Mouse (Mus musculus): ENCODE results near the gene Gtdc1. TPM values are rescaled to one million over a fixed set of nuclear protein-coding genes. Genes with fewer than 3 reads are reported as not detected.
"Not testable (repeated sequence)": the region's sequence is repeated elsewhere in the genome, so short reads cannot be mapped to it uniquely, and the experiment has no call there.

Gene Gtdc1
- polyA plus RNA-seq, 1 experiment from 2014 or later, result 15.6 TPM

DNA sequence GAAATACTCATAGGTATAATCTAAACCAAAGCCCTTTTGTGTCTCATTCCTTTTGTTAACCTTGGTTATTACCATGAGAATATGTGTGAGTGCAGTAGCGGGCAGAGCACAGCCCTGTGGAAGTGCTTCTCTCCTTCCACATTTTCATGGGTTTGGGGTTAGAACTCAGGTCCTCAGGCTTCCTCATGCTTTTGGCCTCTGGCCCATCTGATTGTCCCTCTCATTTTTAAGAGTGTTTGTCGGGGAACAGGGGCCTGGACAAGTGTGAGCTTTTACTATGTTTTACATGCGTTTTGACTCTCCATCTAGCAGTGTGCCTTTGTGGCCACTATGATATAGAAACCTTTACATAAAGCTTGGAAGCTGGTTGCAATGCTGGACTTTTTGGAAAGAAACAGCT, 296.4 kb downstream of the Gtdc1 start:
- H3K27ac ChIP-seq (replicated peaks), result no peak overlapping the region
- no peak overlapping the region for H3K4me3 ChIP-seq
- peaks cover 21% of the 10 kb centered on the region for H3K4me1 ChIP-seq (replicated peaks)
- H3K4me2 ChIP-seq, result no peak overlapping the region
- no peaks in the 10 kb centered on the region for H3K9me3 ChIP-seq
- H3K36me3 ChIP-seq, result no peaks in the 10 kb centered on the region
- H3K9ac ChIP-seq, result no peak overlapping the region
- WGBS, result 75% methylated on average over 3 of the region's 3 CpGs
- H3K27me3 ChIP-seq, result no peaks in the 10 kb centered on the region
- no peak for ATAC-seq (ENCODE audit: low read depth)

DNA sequence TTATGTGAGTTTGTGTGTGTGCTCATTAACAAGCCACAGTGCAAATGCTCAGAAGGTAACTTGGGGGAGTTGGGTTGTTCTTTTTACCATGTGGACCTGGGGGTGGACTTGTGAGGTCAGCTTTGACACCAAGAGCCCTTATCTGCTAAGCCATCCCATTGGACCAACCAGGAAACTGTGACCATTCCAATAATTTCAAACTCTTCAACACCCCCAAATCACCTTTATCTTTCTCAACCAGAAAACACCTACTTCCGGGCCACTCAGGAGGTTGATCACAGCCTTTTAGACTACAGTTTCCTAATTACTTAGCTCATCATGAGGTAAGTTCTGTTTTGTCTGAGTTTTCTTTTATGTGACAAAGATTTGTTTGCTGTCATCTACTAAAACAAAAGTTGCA, 298.7 kb downstream of the Gtdc1 start:
- no peaks in the 10 kb centered on the region for H3K36me3 ChIP-seq
- ATAC-seq (ENCODE audit: low read depth), result no peak
- no peaks in the 10 kb centered on the region for H3K9me3 ChIP-seq
- H3K4me3 ChIP-seq, result no peak overlapping the region
- no peaks in the 10 kb centered on the region for H3K27me3 ChIP-seq
- no peak overlapping the region for H3K9ac ChIP-seq
- WGBS, result 86% methylated on average over 1 of the region's 1 CpGs
- H3K4me2 ChIP-seq, result no peak overlapping the region
- H3K27ac ChIP-seq (replicated peaks), result no peak overlapping the region
- peaks cover 23% of the 10 kb centered on the region for H3K4me1 ChIP-seq (replicated peaks)

DNA sequence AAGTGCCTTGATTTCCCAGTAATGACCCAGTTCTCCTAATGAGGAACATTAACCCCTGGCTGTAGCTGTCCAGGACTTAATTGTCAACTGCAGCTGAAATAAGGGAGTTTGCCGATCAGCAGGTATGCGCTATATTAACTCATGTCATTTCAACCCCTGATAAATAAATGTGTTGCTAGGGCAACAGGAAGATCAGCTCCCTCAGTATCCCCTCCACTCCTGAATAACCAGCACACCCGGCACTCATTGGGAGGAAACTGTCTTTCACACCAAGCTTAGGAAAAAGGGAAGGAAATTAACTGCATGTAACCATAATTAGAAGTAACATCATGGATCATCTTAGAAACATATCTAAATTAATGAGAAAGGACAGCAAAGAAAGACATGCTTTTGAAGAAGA, 302.3 kb downstream of the Gtdc1 start:
- H3K27me3 ChIP-seq, result no peaks in the 10 kb centered on the region
- H3K36me3 ChIP-seq, result no peaks in the 10 kb centered on the region
- H3K4me2 ChIP-seq, result no peak overlapping the region
- H3K4me1 ChIP-seq (replicated peaks), result peaks cover 6% of the 10 kb centered on the region; the same call in 1 of the 2 replicates
- no peak overlapping the region for H3K4me3 ChIP-seq
- WGBS, result 63% methylated on average over 3 of the region's 3 CpGs
- no peak for ATAC-seq (ENCODE audit: low read depth)
- H3K9me3 ChIP-seq, result no peaks in the 10 kb centered on the region
- no peak overlapping the region for H3K9ac ChIP-seq
- no peak overlapping the region for H3K27ac ChIP-seq (replicated peaks)

DNA sequence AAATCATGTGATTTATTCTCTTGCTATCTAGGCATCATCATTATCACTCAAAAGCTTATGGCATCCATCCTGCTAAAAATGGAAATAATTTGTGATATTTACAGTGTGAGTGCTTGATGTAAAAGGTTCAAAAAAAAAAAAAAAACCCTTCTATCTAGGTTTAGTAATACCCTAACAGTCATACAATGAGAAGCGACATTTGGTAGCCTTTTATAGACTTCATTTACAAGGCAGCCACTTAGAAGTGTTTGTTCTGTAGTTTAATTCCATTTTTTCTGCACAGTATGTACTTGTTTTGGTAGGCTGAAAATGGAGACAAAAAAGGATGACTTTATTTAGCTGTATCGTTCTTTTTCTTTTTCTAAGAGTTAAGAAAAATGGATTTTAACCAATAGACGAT, 305.0 kb downstream of the Gtdc1 start:
- H3K4me2 ChIP-seq, result no peak overlapping the region
- H3K27ac ChIP-seq (replicated peaks), result no peak overlapping the region
- H3K4me3 ChIP-seq, result no peak overlapping the region
- H3K27me3 ChIP-seq, result no peaks in the 10 kb centered on the region
- WGBS, result 92% methylated on average over 3 of the region's 3 CpGs
- ATAC-seq (ENCODE audit: low read depth), result no peak
- H3K9ac ChIP-seq, result no peak overlapping the region
- H3K9me3 ChIP-seq, result no peaks in the 10 kb centered on the region
- peaks cover 6% of the 10 kb centered on the region; the same call in 1 of the 2 replicates for H3K4me1 ChIP-seq (replicated peaks)
- H3K36me3 ChIP-seq, result no peaks in the 10 kb centered on the region

DNA sequence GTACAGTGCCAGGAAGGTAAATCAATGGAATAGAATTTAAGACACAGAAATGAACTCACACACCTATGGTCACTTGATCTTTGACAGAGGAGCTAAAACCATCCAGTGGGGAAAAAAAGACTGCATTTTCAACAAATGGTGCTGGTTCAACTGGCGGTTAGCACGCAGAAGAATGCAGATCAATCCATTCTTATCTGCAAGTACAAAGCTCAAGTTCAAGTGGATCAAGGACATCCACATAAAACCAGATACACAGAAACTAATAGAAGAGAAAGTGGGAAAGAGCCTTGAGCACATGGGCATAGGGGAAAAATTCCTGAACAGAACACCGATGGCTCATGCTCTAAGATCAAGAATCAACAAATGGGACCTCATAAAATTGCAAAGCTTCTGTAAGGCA, 327.8 kb downstream of the Gtdc1 start:
- not testable (repeated sequence) for H3K4me3 ChIP-seq; H3K9me3 ChIP-seq; H3K36me3 ChIP-seq; H3K27ac ChIP-seq (replicated peaks); H3K4me2 ChIP-seq; H3K9ac ChIP-seq; H3K27me3 ChIP-seq; H3K4me1 ChIP-seq (replicated peaks); ATAC-seq (ENCODE audit: low read depth)
- 95% methylated on average over 3 of the region's 3 CpGs for WGBS

DNA sequence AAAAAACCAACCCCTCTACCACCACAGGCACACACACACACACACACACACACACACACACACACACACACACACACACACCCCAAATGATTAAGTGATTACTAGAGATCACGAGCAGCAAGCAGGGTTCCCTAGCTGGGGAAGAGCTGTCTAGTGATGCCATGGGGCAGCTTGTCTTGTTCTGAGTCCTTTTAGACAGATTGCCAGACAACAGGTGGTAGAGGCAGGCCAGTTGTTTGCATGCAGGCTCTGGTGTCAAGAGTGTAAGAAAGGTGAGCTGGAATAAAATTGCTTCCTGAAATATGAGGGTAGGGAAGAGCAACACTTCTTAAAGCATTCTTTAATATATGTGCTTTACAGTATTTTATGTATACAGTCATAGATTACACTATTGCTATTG, 333.2 kb downstream of the Gtdc1 start:
- Histone ChIP-seq H3K9me3 (no peaks in the 10 kb centered on the region), H3K36me3 (no peaks in the 10 kb centered on the region), H3K4me1 (replicated peaks) (no peaks in the 10 kb centered on the region), H3K4me3 (no peak overlapping the region), H3K27ac (replicated peaks) (no peak overlapping the region), H3K9ac (no peak overlapping the region), H3K27me3 (no peaks in the 10 kb centered on the region), H3K4me2 (no peak overlapping the region)
- WGBS, result 83% methylated on average over 1 of the region's 1 CpGs
- ATAC-seq (ENCODE audit: low read depth), result no peak

DNA sequence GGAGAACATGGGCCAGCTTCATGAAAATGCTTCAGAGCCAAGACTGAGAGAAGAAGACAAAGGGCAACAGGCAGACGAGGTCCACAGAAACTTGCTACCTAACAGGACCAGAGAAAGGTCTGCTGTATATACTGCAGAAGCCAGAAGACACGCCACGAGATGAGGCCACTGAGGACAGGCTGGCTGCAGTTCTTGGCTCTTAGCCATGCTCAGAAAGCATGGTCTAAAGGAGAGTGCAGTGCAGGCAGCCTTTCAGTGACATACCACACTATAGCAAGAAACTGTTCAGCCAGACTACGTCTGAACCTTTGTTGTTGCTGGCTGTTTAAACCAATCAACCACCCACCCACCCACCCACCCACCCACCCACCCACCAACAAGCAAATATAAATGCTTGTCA, 336.6 kb downstream of the Gtdc1 start:
- H3K9ac ChIP-seq, result no peak overlapping the region
- H3K4me1 ChIP-seq (replicated peaks), result no peaks in the 10 kb centered on the region
- H3K27ac ChIP-seq (replicated peaks), result no peak overlapping the region
- H3K4me2 ChIP-seq, result no peak overlapping the region
- no peaks in the 10 kb centered on the region for H3K27me3 ChIP-seq
- H3K9me3 ChIP-seq, result no peaks in the 10 kb centered on the region
- H3K36me3 ChIP-seq, result 0 out of 2 replicates have a peak, but pooled peaks cover 2% of the 10 kb centered on the region
- WGBS, result 47% methylated on average over 4 of the region's 4 CpGs
- H3K4me3 ChIP-seq, result no peak overlapping the region
- no peak for ATAC-seq (ENCODE audit: low read depth)

DNA sequence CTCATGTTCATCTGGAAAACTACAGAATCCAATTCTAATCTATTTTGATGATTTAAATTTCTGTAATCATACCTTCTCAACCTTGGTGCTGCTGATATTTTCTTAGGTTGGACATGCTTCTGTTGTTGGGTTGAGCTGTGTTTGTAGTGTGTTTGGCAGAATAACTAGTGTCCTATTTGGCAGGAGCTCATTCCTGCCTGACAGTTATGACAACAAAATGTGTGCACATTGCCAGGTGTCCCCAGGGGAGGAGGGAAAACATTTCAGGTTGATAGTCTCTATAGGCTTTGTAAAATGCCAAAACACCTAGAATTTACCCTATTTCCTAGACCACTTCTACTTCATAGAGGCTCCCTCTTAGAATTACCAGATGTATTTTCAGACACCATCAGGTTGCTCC, 343.4 kb downstream of the Gtdc1 start:
- no peak overlapping the region for H3K4me2 ChIP-seq
- H3K9me3 ChIP-seq, result no peaks in the 10 kb centered on the region; the same call in 1 of the 2 replicates
- no peaks in the 10 kb centered on the region for H3K4me1 ChIP-seq (replicated peaks)
- H3K27me3 ChIP-seq, result no peaks in the 10 kb centered on the region
- H3K4me3 ChIP-seq, result no peak overlapping the region
- ATAC-seq (ENCODE audit: low read depth), result no peak
- H3K27ac ChIP-seq (replicated peaks), result no peak overlapping the region
- 0 out of 2 replicates have a peak, but pooled peaks cover 2% of the 10 kb centered on the region for H3K36me3 ChIP-seq
- no peak overlapping the region for H3K9ac ChIP-seq

DNA sequence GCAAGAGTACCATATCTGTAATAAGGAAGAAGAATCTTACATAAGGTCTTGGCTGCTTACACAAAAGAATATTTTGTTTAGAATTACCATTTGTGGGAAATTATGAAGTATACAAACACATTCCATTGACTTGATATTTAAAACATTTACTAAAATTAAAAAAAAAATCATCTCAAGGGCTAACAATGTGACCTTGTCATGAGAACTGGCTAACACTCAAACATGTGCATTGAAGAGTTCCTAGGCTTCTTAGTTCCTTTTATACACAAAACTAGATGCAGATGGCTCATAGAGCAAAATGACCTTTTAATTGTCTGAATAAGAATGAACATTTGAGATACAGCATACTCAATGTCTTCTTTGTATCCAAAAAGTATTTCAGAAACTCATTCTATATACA, 344.0 kb downstream of the Gtdc1 start:
- Histone ChIP-seq H3K4me3 (no peak overlapping the region), H3K4me2 (no peak overlapping the region), H3K4me1 (replicated peaks) (no peaks in the 10 kb centered on the region), H3K9ac (no peak overlapping the region), H3K9me3 (no peaks in the 10 kb centered on the region; the same call in 1 of the 2 replicates), H3K27ac (replicated peaks) (no peak overlapping the region), H3K36me3 (0 out of 2 replicates have a peak, but pooled peaks cover 2% of the 10 kb centered on the region), H3K27me3 (no peaks in the 10 kb centered on the region)
- no peak for ATAC-seq (ENCODE audit: low read depth)

DNA sequence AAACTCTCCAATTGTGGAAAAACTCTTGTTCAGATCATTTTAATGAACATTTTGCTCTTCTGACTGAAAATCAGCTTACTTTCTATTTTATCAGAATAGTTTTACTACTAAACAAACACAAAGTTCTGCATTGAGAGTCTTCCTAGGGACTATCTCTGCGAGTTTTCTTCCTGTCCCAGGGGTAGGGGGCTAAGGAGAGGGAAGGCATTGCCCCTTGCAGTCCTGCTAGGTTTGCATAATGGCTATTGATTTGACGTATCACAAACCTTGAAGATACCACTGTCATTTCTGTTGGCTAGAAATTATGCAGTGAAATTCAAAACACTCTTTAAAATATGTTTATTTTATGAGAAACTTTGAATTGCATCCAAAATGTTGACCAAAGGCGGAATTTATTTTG, 355.6 kb downstream of the Gtdc1 start:
- Histone ChIP-seq H3K9me3 (no peaks in the 10 kb centered on the region), H3K27ac (replicated peaks) (no peak overlapping the region), H3K9ac (no peak overlapping the region), H3K4me3 (no peak overlapping the region), H3K27me3 (no peaks in the 10 kb centered on the region), H3K4me2 (no peak overlapping the region), H3K36me3 (no peaks in the 10 kb centered on the region), H3K4me1 (replicated peaks) (peaks cover 23% of the 10 kb centered on the region)
- no peak for ATAC-seq (ENCODE audit: low read depth)
- 63% methylated on average over 3 of the region's 3 CpGs for WGBS

DNA sequence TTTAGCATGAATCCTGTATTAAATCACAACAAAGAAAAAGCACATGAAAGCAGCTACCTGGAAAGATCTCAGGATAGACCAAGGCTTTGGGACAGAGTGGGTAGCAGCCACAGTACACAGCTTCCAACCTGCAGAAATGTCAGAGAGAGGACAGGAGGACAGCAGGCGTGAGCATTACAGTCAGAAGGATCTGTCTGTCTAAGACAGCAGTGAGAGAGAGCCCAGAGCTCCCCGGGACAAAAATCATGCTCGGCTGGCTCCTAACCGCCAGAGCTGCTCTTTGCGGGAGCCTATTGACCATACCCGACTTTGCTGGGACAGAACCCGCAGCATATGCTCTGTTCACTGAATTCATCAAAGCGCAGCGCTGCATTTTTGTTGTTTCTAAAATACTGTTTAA, 356.3 kb downstream of the Gtdc1 start:
- no peak overlapping the region for H3K9ac ChIP-seq
- ATAC-seq (ENCODE audit: low read depth), result no peak
- H3K4me3 ChIP-seq, result no peak overlapping the region
- no peaks in the 10 kb centered on the region for H3K9me3 ChIP-seq
- WGBS, result 34% methylated on average over 9 of the region's 9 CpGs
- no peak overlapping the region for H3K27ac ChIP-seq (replicated peaks)
- no peaks in the 10 kb centered on the region for H3K27me3 ChIP-seq
- no peak overlapping the region for H3K4me2 ChIP-seq
- peaks cover 23% of the 10 kb centered on the region for H3K4me1 ChIP-seq (replicated peaks)
- H3K36me3 ChIP-seq, result no peaks in the 10 kb centered on the region

DNA sequence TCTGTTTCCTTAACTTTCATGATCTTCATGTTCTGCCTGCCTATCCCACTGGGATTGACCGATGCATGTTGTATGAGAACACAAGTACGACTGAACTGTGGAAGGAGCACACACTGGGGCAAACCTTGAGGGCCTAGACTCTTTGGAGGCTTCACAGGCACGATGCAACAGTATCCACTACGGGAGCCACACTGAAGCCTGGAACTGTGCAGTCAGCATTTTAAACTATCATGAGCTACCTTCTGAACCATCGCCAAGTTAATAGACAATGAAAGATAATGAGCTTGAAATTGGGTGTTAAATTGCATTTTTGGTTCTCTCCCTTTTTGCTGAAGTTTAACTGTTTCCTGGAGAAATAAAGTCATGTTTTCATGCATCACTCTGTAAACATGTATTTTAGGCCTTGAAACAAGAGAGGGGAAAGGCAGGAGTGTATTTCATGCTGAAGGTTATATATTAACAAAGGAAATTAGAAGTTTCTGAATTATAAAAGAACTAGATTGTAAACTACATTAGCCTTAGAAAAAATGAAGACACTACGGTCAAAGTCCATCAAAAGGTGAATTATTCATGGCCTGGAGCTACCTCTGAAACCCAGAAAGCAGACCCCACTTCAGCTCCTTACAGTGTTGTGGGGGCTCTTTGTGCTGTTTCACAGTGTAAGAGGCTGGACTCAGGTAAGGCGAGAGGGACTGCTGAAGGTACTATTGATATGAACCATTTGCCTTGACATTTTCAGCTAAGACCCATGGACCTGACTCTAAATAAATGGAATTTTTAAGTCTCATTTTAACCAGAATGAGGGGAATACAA, 358.1 kb downstream of the Gtdc1 start:
- 62% methylated on average over 7 of the region's 7 CpGs for WGBS
- ATAC-seq (ENCODE audit: low read depth), result no peak

More for the DNA sequence above, 358.1 kb downstream of the Gtdc1 start:
- Histone ChIP-seq H3K36me3 (no peaks in the 10 kb centered on the region), H3K4me1 (replicated peaks) (peaks cover 19% of the 10 kb centered on the region), H3K9me3 (no peaks in the 10 kb centered on the region), H3K4me2 (no peak overlapping the region), H3K27ac (replicated peaks) (no peak overlapping the region), H3K27me3 (no peaks in the 10 kb centered on the region), H3K4me3 (no peak overlapping the region), H3K9ac (no peak overlapping the region)

Measured in neural tube, embryonic 13.5 days (tissue).